Mouse (Mus musculus) frontal cortex, postnatal 14 days (tissue): ENCODE data around the gene Esyt3.
A peak's percentile ranks its signal among the peaks of the same experiment; 100 is the strongest.

Experiments used
- DNase-seq, 2 experiments: peaks; one replicate each; pipeline ENCODE4 v3.0.0; 2022; ENCODE audit warnings: low spot score in 2 of 2

Gene Esyt3

DNA sequence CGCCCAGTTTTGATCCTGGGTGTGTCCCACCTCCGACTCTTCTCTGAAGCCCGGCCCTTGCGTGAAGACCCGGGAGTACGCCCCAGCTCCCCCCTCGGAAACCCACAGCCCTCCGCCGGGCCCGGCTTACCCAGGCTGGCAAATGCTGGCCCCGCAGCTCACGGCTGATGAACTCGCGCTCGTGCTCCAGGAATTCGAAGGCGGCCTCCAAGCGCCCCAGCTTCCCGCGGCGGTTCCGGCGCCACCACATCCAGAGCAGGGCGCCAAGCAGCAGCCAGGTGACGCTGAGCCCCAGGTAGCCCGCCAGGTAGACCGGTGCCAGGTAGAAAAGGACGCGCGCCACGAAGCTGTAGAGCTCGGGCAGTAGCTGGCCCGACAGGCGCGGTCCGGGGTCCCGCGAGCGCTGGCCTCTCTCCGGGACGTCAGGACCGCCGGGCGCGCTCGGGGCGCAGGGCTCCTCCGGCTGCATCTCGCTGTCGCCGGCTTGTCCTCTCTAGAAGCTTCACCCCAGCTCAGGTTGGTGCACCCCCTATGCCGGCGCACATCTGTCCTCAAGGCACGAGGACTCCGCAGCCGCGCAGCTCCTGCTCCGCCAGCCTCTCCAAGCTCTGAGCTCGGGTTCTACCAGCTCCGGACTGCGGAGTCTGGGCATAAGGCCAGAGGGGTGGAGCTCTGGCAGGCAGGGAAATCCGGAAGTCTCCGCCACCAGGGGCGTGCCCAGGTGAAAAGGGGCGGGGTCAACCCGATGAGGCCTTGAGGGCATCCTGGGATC is at the start of gene Esyt3:
Esyt3 (minus strand) TSS at position 637 of the 772 bp plus-strand sequence.
- DNase-seq, result no peak

DNA sequence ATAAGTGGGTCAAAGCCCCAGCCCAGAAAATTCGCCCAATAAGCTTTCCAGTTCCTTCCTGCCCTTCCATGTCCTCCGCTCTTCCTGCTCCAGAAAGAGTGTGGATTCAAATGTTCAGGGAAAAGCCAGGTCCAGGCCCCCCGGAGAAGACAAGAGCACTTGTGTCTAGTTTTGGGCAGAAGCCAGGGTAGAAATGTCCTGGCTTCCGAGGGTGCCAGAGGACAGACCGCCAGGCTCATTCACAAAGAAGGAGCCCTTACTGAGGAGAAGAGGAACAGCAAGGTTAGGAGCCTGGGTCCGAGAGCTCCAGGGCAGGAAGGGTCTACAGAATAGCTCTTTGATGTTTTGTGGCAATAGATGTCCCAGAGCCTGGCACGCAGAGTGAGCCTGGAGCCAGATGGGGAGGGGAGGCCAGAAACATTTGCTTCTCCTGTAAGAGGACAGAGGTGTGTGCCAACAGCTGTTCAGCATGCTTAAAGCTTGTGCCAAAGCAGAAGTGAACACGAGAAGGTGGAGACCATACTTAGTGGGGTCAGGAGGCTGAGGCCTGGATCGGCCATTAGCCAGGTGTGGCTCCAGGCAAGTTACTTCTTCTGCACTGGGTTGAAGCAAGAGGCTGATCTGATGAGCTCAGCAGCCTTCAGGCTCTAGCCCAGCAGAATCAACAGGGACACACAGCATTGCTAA is 43.1 kb upstream of the Esyt3 start:
- peak in 1 of 2 experiments; percentile 67 for DNase-seq

DNA sequence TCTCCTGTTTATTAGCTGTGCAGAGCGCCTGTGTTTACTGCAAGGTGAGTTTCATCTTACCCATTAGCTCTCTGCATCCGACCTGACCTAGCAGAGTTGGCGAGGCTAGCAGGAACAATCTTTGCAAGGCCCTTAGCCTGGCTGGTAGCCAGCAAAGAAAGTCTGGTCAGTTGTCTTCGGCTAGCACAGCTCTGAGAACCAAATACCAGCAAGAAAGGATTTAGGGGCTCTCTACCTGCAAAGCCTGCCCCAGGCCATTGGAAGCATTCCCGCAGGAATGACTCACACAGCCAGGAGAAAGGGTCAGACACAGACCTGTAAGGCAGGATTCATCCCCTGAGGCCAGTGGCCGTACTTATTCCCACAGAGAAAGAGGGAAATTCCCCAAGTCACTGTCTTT is 42.4 kb upstream of the Esyt3 start:
- no peak for DNase-seq

DNA sequence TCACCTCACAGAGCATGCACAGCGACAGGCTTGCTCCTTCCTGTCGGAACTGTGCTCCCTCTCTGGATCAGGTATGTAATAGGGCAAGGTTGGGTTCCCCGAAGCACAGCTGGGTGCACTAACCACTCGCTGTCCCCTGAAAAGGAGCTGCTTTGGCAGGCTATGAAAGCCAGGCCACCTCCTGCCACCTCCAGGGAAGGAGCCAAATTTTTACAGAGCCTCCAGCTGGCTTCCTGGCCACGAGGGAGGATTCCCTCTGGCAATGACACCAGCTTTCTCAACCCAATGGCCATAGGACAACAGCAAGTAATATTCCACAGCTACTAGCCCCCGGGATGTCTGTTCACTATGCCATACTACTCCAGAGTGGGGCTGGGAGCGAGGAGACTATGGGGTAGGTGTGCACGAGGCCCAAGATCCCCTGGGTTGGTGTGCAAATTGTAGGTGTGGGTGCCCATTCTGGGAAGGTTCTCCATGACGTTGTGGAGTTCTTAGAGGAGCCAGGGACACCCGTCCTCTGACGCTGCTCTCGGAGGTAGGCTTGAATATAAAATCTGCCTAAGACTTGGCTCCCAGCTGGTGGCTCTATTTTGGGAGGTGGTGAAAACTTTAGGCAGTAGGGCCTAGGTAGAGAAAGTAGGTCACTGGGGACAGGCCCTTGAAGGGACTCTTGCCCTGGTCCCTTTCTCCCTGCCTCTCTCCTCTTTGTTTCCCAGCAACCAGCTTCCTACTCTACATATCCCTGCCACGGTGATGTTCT is 38.9 kb upstream of the Esyt3 start:
- no peak for DNase-seq

DNA sequence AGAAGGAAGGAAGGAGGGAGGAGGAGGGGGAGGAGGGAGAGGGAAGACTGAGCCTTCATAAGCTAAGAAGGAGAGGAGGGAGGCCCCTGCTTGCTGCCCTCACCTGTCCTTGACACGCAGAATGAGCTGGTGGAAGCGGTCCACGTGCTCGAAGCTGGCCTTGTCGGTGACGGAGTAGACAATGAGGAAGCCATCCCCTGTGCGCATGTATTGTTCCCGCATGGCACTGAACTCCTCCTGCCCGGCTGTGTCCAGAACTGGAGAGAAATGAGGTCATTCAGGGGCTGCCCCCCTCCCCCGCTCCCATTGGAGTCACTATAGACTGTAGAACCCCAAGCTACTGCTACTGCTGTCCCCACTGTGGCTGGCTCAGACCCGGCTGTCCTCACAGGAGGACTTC is 36.0 kb upstream of the Esyt3 start:
- DNase-seq, result no peak

DNA sequence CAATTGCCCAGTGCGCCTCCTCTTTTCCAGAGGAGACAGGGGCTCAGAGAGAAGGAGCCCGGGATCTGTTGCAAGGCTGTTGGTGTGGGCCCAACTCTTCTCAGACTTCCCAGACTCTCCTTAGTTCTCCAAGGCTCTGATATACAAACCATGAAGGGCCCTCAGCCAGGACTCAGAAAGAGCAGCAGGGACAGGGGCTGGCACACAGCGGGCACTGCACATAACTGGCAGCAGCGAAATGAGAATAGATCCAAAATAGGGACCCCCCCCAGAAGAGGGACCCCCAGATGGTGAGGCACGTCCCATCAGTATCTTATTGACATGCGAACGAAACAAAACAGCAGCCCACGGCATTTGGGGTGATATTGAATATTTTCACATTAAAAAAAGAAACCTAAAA is 34.8 kb upstream of the Esyt3 start:
- no peak for DNase-seq

DNA sequence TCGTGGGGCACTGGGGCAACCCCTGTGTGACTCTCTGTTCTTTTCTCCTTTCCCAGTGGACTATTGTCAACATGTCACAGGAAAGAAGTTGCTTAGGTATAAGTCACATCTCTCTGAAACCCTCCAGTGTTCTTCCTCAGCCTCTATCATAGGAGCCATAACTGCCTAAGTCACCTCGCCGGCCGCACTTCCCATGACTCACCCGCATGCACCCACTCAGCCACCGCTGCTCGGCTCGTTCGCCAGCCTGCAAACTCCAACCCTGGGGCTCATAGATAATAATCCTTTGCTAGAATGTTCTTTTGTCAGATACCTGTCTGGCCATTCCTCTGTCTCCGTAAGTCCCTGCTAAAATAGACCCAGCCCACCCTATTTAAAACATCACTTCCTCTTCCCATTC is 33.2 kb upstream of the Esyt3 start:
- DNase-seq, result no peak

DNA sequence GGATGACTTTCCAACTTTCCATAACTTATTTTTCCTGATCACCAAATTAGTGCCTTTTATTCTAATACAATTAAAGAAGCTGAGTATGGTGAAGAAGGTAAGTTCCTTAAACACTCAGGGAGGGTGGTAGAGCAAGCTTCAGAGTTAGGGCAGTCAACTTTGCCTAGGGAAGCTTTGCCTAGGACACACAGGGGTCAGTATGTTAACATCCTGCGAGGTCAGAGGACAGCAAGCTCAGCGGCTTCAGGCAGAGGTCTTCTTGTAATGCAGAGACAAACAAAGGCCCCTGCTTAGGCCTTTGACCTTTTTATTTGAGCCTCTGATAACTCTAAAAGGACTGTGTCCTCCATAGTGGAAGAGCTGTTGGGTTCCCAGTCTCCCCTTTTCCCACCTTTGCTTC is 32.4 kb upstream of the Esyt3 start:
- DNase-seq, result no peak

DNA sequence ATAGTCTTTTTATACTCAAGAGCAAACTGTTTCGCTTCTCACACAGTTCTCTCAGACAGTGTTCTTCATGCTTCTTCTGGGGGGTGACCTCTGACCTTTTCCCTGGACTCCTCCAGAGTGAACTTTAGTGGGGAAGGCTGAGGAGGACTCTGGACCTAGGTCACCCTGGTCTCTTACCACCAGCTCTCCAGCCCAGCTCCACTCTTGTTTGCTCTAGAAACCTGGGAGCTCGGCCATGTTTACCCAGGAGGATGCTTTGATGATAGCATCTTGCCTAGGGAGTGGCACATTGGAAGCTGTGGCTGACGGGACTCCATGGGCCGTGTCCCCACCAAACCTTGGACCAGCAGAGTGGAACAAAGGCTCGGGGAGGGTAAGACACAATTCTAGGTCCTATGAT is 31.8 kb upstream of the Esyt3 start:
- no peak for DNase-seq

DNA sequence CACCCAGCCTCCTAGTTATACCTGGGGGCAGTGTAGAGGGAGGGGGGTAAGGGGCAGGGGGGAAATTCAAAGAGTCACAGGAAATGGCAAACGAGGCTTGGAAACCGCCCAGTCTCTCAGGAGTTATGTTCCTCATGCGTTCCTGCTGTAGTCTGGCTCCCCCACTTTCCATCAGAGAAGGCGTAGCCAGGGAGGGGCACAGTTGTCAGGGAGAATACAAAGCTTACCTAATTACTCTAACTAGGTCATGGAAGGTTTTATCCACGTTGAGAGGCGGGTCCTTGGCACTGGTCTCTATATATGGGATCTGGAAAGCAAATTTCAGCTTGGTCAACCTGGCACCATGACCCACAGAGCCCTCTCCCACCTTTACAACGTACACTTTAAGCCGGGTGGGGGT is 31.1 kb upstream of the Esyt3 start:
- no peak for DNase-seq

DNA sequence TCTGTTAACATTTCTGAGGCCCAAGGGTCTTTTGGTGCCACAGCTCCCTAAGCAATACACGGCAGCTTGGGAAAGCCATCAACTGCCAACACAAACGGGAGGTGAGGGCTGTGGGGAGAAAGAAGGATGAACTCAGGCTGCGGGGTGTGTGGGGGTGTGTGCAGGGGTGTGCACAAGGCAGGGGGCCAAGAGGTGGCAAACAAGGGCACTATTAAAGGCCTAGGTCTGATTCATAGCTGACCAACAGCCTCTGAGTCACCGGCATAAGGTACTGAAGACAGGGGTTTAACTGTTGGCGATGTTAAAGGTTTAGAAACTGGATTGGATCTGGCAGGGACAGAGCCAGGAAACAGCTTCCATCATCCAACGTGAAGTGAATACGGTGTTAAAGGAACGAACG is 30.5 kb upstream of the Esyt3 start:
- no peak for DNase-seq

DNA sequence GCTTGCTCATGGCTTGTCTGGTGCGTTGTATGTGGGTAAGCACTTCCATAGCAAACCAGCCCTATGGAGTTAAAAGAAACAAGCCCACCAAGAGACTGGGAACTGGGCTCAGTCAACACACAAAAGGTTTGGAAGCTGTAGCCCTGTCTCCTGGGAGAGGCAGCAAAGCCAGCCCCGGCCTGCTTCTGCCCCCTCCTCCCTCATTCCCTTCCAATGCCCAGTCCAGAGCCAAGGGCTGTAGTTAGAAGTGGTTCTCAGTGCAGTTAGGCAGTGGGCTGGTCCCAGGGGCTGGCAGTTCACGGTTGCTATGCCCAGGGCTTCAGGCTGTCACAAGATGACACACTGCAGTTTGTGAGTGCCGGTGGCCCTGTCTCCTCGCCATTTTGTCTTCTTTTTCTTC is 29.7 kb upstream of the Esyt3 start:
- DNase-seq, result peak in 1 of 2 experiments; percentile 48

DNA sequence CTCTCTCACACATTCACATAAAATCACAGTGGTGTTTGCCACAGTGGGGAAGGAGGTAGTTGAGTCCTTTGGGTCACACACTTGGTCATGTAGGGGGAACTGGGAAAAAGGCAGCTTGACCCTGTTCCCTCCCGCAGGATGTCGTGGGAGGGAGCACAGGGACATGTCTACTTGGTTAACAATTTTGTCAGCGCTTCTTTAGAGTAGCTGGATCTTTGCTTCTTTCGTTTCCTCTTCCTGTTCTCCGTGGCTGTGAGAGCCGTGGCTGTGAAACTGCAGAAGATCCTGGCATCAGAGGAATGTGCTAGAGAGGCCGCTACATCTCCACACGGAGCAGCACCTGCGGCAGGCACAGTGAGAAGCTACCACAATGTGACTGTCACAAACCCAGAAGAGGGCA is 24.2 kb upstream of the Esyt3 start:
- no peak for DNase-seq

DNA sequence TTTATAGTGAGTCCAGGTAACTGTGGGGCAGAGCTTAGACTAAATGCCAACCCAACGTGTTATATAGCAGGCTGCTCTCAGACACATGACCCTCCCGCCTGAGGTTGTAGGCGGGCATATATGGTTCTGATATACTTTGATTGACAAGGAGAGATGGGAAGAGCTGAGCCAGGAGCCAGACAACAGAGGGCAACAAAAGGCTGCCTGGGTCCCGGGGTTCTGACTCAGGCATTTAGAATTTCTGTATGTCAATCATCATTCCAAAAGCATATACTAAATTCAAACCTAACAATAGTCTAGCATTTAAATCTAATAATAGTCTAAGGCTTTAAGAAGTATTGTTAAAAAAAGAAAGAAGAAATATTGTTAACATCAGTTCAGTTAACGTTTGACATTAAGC is 20.8 kb upstream of the Esyt3 start:
- no peak for DNase-seq

DNA sequence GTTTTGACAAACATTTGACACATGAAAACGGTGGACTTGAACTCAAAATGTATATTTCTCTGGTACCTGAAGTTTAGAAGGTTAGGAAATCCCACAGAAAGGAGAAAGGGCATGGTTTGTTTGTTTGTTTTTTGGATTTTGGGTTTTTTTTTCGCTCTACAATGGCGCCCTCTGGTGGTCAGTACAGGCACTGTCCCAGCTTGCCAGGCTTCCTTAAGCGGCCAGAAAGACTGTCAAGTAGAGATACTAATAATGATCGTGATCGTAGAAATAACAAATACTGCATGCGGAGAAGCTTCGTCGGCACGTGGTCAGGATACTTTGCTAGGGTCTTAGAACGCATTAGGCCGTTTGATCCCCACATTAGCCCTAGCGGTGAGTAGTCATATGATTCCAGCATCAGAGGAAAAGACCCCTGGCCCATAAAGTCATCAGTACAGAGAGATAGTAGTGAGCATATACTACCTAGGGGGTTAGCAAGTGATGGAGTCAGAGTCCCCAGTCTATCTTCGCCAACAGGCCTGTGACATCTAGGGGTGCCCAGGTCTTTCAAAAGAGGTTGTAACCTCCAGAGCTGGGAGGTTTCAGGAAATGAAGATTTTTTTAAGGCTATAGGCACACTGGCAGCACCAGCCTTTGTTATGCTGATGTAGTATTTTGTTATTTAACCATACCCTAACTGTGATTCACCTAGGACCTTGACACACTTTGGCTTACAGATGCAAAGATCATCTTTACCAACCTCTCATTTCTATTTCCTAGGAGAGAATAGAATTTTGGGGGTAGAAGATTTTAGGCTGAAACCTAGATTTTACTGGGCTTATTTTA is 18.4 kb upstream of the Esyt3 start:
- DNase-seq, result peak in 1 of 2 experiments; percentile 68

DNA sequence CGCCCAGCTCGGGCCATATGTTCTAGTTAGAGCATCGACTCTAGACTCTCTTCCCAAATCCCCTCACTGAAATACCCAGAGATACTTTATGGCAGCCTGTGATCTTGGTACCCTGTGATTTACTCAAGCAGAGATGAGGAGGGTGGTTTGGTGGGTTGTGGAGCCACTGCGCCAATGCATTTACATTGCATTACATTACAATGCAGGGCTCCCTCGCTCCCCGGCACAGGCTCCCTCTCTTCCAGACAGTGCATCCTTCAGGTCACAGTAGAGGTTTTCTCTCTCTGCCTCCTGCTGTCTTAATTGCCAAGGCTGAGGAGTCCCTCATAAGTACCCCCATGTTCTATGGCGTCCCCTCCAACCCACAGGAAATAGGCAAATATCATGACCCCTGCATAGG is 10.1 kb upstream of the Esyt3 start:
- no peak for DNase-seq

DNA sequence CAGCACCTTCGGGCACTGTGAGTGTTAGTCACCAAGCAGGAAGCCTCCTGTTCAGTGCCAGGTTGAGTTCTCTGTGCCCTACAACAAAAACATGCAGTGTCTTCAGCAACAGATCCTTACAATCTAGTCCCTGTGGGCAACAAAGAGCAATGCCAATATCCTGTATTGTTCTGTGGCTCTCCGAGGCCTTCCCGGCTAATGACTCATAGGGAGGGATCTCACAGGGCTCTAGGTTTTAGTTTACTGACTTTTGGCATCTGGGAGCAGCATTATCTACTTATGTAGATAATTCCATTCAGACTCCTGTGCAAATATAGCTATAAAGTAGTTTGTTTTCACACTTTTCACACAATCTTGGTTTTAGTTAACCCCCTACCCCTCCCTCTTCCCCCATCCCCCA is 7.5 kb upstream of the Esyt3 start:
- DNase-seq, result no peak

DNA sequence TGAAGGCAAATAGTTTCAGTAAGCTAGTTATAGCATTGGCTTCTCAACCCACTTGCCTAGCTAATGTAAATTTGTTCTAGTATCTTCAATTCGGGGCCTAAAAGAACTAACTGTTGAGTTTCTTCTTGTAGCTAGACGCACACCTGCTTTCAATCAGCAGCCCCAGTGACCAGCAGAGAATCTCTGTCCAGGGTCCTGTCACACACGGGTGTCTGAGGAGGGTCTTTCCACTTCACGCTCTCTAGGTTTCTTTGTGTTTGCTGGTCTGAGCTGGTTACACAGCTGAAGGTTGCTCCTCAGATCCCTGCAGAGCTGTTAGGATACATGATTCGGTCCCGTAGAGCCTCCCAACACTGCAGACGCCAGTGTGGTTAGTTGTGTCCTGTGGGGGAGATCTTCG is 4.7 kb upstream of the Esyt3 start:
- no peak for DNase-seq

DNA sequence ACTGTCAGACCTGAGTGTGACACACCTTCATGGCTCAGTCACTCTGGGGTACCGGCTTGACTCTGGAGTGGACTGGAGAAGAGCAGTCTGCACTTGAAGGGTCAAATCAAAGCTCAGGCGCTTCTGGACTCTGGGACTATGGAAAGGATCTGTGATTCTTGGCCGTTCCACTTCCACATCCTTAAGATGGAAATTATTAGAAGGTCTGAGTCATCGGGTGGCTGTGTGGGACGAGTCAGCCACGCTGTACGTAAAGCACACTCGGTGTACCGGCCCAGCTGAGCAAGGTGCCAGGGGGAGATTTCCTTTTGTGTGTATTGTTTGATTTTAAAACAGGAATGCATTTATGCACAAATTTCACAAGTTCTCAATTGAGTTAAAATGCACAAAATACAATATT is 3.6 kb upstream of the Esyt3 start:
- DNase-seq, result no peak

DNA sequence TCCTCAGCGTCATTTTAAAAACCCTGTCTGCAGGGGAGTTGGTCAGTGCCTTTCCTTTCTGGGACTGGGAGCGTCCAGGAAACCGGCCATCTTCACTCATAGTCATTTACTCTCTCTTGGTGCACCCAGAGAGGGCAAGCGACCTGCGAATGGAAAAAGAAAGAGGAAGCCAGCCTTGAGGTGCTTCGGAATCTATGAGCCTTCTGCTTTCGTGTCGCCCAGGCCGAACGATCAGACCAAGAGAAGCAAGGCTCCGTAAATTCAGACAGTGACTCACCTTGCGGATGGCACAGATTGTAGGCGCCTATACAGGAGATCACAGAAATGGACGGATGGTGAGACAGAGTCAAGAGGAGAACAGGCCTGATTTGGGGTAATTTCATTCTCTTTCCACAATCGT is 655 bp upstream of the Esyt3 start:
- DNase-seq, result no peak

DNA sequence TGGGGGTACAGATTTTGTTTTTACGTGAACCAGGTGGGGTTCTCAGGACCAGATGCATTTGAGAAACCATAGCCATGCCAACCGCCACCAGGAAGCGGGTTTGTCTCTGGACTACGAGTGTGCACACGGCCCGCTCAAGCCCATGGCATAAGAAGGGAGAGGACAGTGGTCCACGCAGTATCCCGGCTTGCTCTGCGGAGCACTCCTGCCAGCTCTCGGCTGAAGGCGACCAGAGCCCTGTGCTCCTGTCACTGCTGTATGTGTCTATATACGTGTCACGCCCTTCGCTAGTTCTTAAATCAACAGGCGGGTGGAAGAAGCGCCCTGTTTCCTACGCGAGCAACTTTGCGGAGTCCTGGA is 816 bp downstream of the Esyt3 start:
- DNase-seq, result no peak

DNA sequence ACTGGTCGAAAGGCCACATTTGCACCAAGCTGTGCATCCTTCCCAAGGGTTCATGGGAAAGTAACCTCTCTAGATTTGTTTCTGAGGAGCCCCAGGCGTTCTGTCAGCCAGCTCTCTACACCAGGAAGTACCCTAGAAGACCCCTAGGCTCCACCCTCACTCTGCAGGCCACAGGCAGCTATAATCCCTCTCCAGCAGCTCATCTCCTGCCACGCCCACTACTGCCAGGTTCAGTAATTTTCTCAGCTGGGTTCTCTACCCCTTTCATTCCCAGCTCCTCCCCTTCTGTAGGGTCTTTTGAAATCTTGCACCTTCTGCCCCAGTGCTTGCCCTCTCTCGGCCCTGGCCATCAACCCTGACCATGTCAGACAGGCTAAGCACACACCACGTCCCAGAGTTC is 2.4 kb downstream of the Esyt3 start:
- DNase-seq, result no peak
